Mouse (Mus musculus) liver, postnatal 0 days (tissue): ENCODE data around the gene Psg23.
"Not testable (repeated sequence)": the region's sequence is repeated elsewhere in the genome, so short reads cannot be mapped to it uniquely, and the experiment has no call there.

Experiments
- CTCF ChIP-seq: sonication (generic); IDR thresholded peaks from 2 replicates; pipeline ENCODE4 v1.5.1; 2016; ENCODE audit warnings: antibody characterized with exemption, low read depth
- EP300 ChIP-seq: IDR thresholded peaks from 2 replicates; pipeline ENCODE4 v1.6.1; 2016; ENCODE audit warnings: antibody characterized with exemption, low read depth, mild to moderate bottlenecking

DNA sequence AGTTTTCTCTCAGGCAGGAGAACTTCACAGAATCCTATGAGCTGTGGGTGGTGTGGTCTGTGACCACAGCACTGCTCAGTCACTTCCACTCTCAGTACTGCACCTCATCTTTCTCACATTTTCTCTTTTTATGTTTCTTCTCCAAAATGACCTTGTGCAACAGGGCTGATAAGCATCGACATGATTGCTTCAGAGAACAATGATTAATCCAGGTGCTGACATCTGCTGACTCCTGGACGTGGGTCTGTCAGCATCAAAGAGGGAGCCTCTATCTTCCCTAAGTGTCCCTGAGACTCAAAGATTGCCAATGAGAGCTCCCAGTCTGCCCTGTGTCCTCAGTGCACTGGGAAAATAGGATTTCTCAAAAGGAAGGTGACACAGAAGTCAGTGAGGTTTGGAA lies at the start of gene Psg23:
- TF ChIP-seq CTCF, EP300: not testable (repeated sequence)
